Mouse (Mus musculus) CH12.LX (cell line): ENCODE results near the gene Pdcd1lg2. TPM values are rescaled to one million over a fixed set of nuclear protein-coding genes. Genes with fewer than 3 reads are reported as not detected.

Experiments
- DNase-seq: peaks from one replicate; pipeline ENCODE4 v3.0.0-alpha.2; 2013; ENCODE audit errors: extremely low read depth
- H3K27ac ChIP-seq: 2 replicates; pipeline ENCODE4 v1.5.1; 2012; ENCODE audit warnings: low read depth, mild to moderate bottlenecking, control low read depth, moderate library complexity; ENCODE audit not compliant: insufficient read depth
- H3K27me3 ChIP-seq: replicated peaks from 2 replicates; pipeline ENCODE3; 2012; ENCODE audit warnings: inconsistent platforms
- H3K36me3 ChIP-seq, 2 experiments: replicated peaks in 1 of 2; 2 replicates each; pipeline versions ENCODE3 to v1.6.1; 2012; ENCODE audit warnings: inconsistent platforms in 1 of 2, low read length in 1 of 2, mild to moderate bottlenecking in 1 of 2, mixed read lengths in 1 of 2, moderate library complexity in 1 of 2; ENCODE audit not compliant: control insufficient read depth in 1 of 2, insufficient read depth in 1 of 2
- H3K4me1 ChIP-seq, 2 experiments: 2 replicates each; pipeline ENCODE4 v1.6.1; 2012; ENCODE audit warnings: inconsistent platforms in 1 of 2, moderate library complexity in 1 of 2; ENCODE audit not compliant: insufficient read depth in 2 of 2, control insufficient read depth in 1 of 2
- H3K4me2 ChIP-seq: 2 replicates; pipeline ENCODE4 v1.6.1; 2012; ENCODE audit warnings: low read depth, mild to moderate bottlenecking, control low read depth; ENCODE audit not compliant: poor library complexity, insufficient read depth, severe bottlenecking
- H3K4me3 ChIP-seq, 3 experiments: fragments of 150-350 bp in 1 of 3; sonication (generic) in 1 of 3; replicated peaks in 1 of 3; 2 replicates each; pipeline versions ENCODE3 to v1.5.1; 2011 to 2012; ENCODE audit warnings: low read depth in 2 of 3, low read length in 2 of 3, mild to moderate bottlenecking in 2 of 3, moderate library complexity in 2 of 3, control low read depth in 1 of 3, improper control_type of control experiment in 1 of 3, inconsistent platforms in 1 of 3, mixed read lengths in 1 of 3; ENCODE audit not compliant: poor library complexity in 1 of 3
- H3K79me2 ChIP-seq: replicated peaks from 2 replicates; pipeline ENCODE4 v1.6.1; 2012; ENCODE audit warnings: mild to moderate bottlenecking, moderate library complexity; ENCODE audit not compliant: control insufficient read depth, poor library complexity, insufficient read depth, severe bottlenecking; ENCODE audit errors: extremely low read depth
- H3K9ac ChIP-seq: 2 replicates; pipeline ENCODE4 v1.6.1; 2012; ENCODE audit warnings: low read depth, mild to moderate bottlenecking, control low read depth, moderate library complexity; ENCODE audit not compliant: insufficient read depth
- H3K9me3 ChIP-seq: replicated peaks from 2 replicates; pipeline ENCODE3; 2012; ENCODE audit warnings: low read length, inconsistent platforms, mixed read lengths
- BHLHE40 ChIP-seq: IDR thresholded peaks from 2 replicates; pipeline ENCODE4 v1.6.1; 2011; ENCODE audit warnings: mild to moderate bottlenecking, low read depth, low read length, improper control_type of control experiment
- CHD1 ChIP-seq: IDR thresholded peaks from 2 replicates; pipeline ENCODE4 v1.6.1; 2012; ENCODE audit warnings: low read depth, low read length, improper control_type of control experiment, inconsistent platforms
- CTCF ChIP-seq, 2 experiments: IDR thresholded peaks in 1 of 2; conservative IDR thresholded peaks in 1 of 2; 2 replicates each; pipeline ENCODE4 v1.5.1; 2011 to 2012; ENCODE audit warnings: low read depth in 2 of 2, low read length in 2 of 2, improper control_type of control experiment in 1 of 2, inconsistent platforms in 1 of 2, mild to moderate bottlenecking in 1 of 2, moderate library complexity in 1 of 2
- E2F4 ChIP-seq: IDR thresholded peaks from 2 replicates; pipeline ENCODE4 v1.6.1; 2011; ENCODE audit warnings: low read depth, low read length, improper control_type of control experiment; ENCODE audit not compliant: insufficient replicate concordance
- GABPA ChIP-seq: IDR thresholded peaks from 2 replicates; pipeline ENCODE4 v1.6.1; 2012; ENCODE audit warnings: low read depth, low read length, improper control_type of control experiment, inconsistent platforms; ENCODE audit not compliant: insufficient replicate concordance
- HCFC1 ChIP-seq: IDR thresholded peaks from 2 replicates; pipeline ENCODE4 v1.6.1; 2012; ENCODE audit warnings: low read depth, mild to moderate bottlenecking, inconsistent platforms, low read length, improper control_type of control experiment
- IRF4 ChIP-seq: IDR thresholded peaks from 2 replicates; pipeline ENCODE4 v1.6.1; 2014; ENCODE audit warnings: low read depth, mild to moderate bottlenecking, inconsistent platforms, low read length, improper control_type of control experiment
- KAT2A ChIP-seq: IDR thresholded peaks from 2 replicates; pipeline ENCODE4 v1.6.1; 2012; ENCODE audit warnings: low read length, improper control_type of control experiment, inconsistent platforms; ENCODE audit not compliant: insufficient replicate concordance
- MAFK ChIP-seq: IDR thresholded peaks from 2 replicates; pipeline ENCODE4 v1.6.1; 2011; ENCODE audit warnings: low read length, improper control_type of control experiment; ENCODE audit not compliant: insufficient replicate concordance
- MYC ChIP-seq: IDR thresholded peaks from 2 replicates; pipeline ENCODE4 v1.6.1; 2011; ENCODE audit warnings: low read depth, mild to moderate bottlenecking, improper control_type of control experiment, low read length
- NELFE ChIP-seq: IDR thresholded peaks from 2 replicates; pipeline ENCODE4 v1.6.1; 2011; ENCODE audit warnings: low read depth, low read length, improper control_type of control experiment
- POLR2AphosphoS2 ChIP-seq: IDR thresholded peaks from 2 replicates; pipeline ENCODE4 v1.6.1; 2011; ENCODE audit warnings: low read depth, low read length, improper control_type of control experiment
- SIN3A ChIP-seq: IDR thresholded peaks from 2 replicates; pipeline ENCODE4 v1.6.1; 2012; ENCODE audit warnings: low read length, improper control_type of control experiment, inconsistent platforms
- ZC3H11A ChIP-seq: IDR thresholded peaks from 2 replicates; pipeline ENCODE4 v1.6.1; 2012; ENCODE audit warnings: low read depth, mild to moderate bottlenecking, inconsistent platforms, low read length, improper control_type of control experiment
- ZNF384 ChIP-seq: IDR thresholded peaks from 2 replicates; pipeline ENCODE4 v1.6.1; 2012; ENCODE audit warnings: low read depth, low read length, improper control_type of control experiment, inconsistent platforms
- dilution Hi-C: fragments of 300-500 bp; cut with MboI; formaldehyde crosslinking; loops from 2 replicates; pipeline ENCODE4 v1.14.3; 2020; ENCODE audit warnings: low sequenced_read_pairs; ENCODE audit not compliant: extremely low pct_unique_long_range_greater_than_20kb, extremely low pct_ligation_motif_present
- in situ Hi-C: fragments of 300-500 bp; cut with MboI; formaldehyde crosslinking; loops from 3 replicates; pipeline ENCODE4 v1.14.3; 2019; ENCODE audit warnings: low sequenced_read_pairs, low pct_ligation_motif_present, low pct_unique_long_range_greater_than_20kb, mixed read lengths
- polyA plus RNA-seq: library from polyadenylated mRNA; unstranded; fragments of >175 nt; gene quantifications from 2 replicates; pipeline ENCODE4 v1.2.1, GENCODE M21; 2012; ENCODE audit warnings: low read depth; ENCODE audit not compliant: insufficient read length
- total RNA-seq, 2 experiments: library from RNA; depleted of rRNA; stranded (reverse); fragments of 300-350 nt in 1 of 2; fragments of >200 nt in 1 of 2; gene quantifications; 2 replicates each; pipeline ENCODE4 v1.2.3; 2012 to 2014

The Pdcd1lg2 gene
- total and polyA plus RNA-seq, 3 experiments, result 1.4 to 5.5 (median 1.7) TPM

DNA sequence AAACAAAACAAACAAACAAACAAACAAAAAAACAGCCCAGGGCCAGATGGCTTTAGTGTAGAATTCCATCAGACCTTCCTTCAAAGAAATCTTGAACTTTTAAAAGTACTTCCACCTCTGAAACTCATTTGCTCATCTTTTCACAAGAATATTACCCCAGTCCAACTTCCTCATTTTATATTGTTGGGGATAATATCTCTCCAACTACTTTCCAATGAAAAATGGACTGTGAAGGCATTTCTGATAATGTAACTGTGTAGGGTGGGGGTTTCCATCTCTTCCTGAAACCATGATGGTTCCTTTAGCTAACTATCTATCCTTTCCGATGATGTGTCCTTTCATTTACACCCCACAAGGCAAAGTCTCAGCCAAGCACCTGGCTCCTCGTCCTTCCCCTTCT, 31.8 kb downstream of the Pdcd1lg2 start:
- Histone ChIP-seq H3K36me3 (peaks cover 0 to 21% of the 10 kb centered on the region in 2 experiments), H3K79me2 (no peaks in the 10 kb centered on the region), H3K4me3 (no peak overlapping the region)
- TF ChIP-seq E2F4, result no peak
- 0 out of 2 replicates have a peak, but pooled peaks have one; percentile 6 for TF ChIP-seq ZNF384
- no peak for TF ChIP-seq ZC3H11A
- TF ChIP-seq SIN3A, result no peak
- no peak for TF ChIP-seq CHD1
- TF ChIP-seq POLR2AphosphoS2, result no peak
- no peak for TF ChIP-seq NELFE
- no peak for TF ChIP-seq BHLHE40
- TF ChIP-seq, all 38 proteins: peak for 1
- DNase-seq, result no peak
- dilution Hi-C loops (no loop called here), in situ Hi-C loops (no loop called here)
- H3K9ac ChIP-seq, result no peak overlapping the region
- no peak overlapping the region for H3K4me2 ChIP-seq
- no peaks in the 10 kb centered on the region for H3K27me3 ChIP-seq
- peaks cover 16% of the 10 kb centered on the region for H3K9me3 ChIP-seq
- H3K4me1 ChIP-seq, result peaks cover 0 to 28% of the 10 kb centered on the region in 2 experiments; a peak in 3 of 4 replicates
- no peak overlapping the region for H3K27ac ChIP-seq

DNA sequence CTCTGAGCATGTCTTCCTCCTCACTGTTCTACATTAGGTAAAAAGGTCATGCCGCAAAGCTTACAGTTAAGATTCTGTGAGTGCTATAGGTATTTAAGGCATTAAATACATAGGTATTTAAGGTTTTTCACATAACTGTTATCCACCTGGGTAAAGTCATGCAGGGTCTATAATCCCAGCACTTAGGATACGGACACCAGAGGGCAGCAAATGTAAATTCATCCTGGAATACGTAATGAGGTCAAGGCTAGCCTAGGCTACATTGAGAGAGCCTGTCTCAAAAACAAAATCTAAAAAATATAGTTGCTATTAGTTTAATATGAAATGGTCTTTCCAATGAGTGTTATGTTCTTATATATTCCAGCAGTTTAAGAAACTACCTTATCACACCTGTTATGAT, 33.6 kb downstream of the Pdcd1lg2 start:
- Histone ChIP-seq H3K79me2 (no peaks in the 10 kb centered on the region), H3K4me2 (no peak overlapping the region), H3K9ac (no peak overlapping the region), H3K27ac (no peak overlapping the region), H3K4me3 (no peak overlapping the region), H3K27me3 (no peaks in the 10 kb centered on the region), H3K4me1 (peaks cover 0 to 40% of the 10 kb centered on the region in 2 experiments; a peak in 3 of 4 replicates), H3K36me3 (peaks cover 0 to 13% of the 10 kb centered on the region in 2 experiments), H3K9me3 (peaks cover 16% of the 10 kb centered on the region)
- no peak for DNase-seq
- in situ Hi-C loops (no loop called here), dilution Hi-C loops (no loop called here)
- no peak for TF ChIP-seq IRF4
- no peak for TF ChIP-seq HCFC1
- TF ChIP-seq KAT2A, result no peak
- no peak for TF ChIP-seq SIN3A
- no peak for TF ChIP-seq MAFK
- TF ChIP-seq CTCF (conservative IDR thresholded peaks at IDR 0.05 in 1 of 2, IDR thresholded peaks at IDR 0.05 in 1 of 2; ENCODE audit: low read depth in 2 of 2, low read length in 2 of 2), result 0 out of 4 replicates have a peak, but pooled peaks of 1 of the 2 experiments have one; percentile 4
- no peak for TF ChIP-seq MYC
- TF ChIP-seq ZNF384, result no peak
- TF ChIP-seq GABPA, result no peak
